Mouse (Mus musculus) cerebellum, adult 2 months (tissue): Measurements from ENCODE around the gene Gtf2ird1.

Experiments
- CTCF ChIP-seq: fragments of 200-500 bp; IDR thresholded peaks from 2 replicates; pipeline ENCODE4 v1.5.1; 2011; ENCODE audit warnings: low read depth, mild to moderate bottlenecking, control low read depth, low read length, moderate library complexity, borderline replicate concordance; ENCODE audit not compliant: insufficient read depth
- POLR2A ChIP-seq: fragments of 200-500 bp; IDR thresholded peaks from 2 replicates; pipeline ENCODE4 v1.6.1; 2011; ENCODE audit warnings: low read length, control low read depth, borderline replicate concordance; ENCODE audit not compliant: insufficient read depth

- TF ChIP-seq CTCF (no peak), POLR2A (no peak)
These were observed 19.6 kb downstream of the Gtf2ird1 start for GRCm38 (mm10) chr5:134436782-134437458.
